ENCODE assay signal across 9 mouse cellular contexts in genomic region chr7:144846158-144846557, GRCm38 (mm10). TPM values are rescaled to one million over a fixed set of nuclear protein-coding genes. Genes with fewer than 3 reads are reported as not detected.
DNase-seq lines count a peak whose midpoint lies in the region; ATAC-seq and TF ChIP-seq lines count a peak whose summit lies in the region.
"Had no signal": no experiment of that assay in that cellular context is flagged by ENCODE, and none has a peak within 500 bp of the region (broad histone marks: within the 10 kb centered on the region; RNA-seq: fewer than 3 reads in every experiment).

No protein-coding gene starts in this region.

- no peak overlapping the region for H3K4me3 ChIP-seq in thymus, adult 2 months (ENCODE audit: control insufficient read depth, insufficient read depth, low read length)

- peak; percentile 82 for TF ChIP-seq CTCF in thymus, adult 2 months (IDR thresholded peaks at IDR 0.05; ENCODE audit: borderline replicate concordance, control insufficient read depth, extremely low read depth, insufficient read depth, low read length, poor library complexity)

- DNase-seq in heart, adult 18-20 months: peak; percentile 9 to 45
- no peak for DNase-seq in heart, postnatal 25 days (ENCODE audit: low spot score)
- peak; percentile 52 for DNase-seq in thymus, adult 2 months
- DNase-seq in thymus, adult 18-20 months: no peak
- peak; percentile 57 for DNase-seq in embryo, embryonic 10 days (ENCODE audit: low spot score)
- peak; percentile 14 to 25 for DNase-seq in lung, adult 18-20 months
- peak; percentile 71 for DNase-seq in testis, postnatal 10 days (ENCODE audit: low spot score)

- ATAC-seq in activated CD4-positive, CD25-positive, alpha-beta regulatory T cell, adult 4 months: no peak

- WGBS in thymus, adult 2 months: 25% methylated on average over 4 of the region's 4 CpGs

- H3K4me1 ChIP-seq in thymus, adult 2 months (replicated peaks; ENCODE audit: control insufficient read depth, insufficient read depth, low read length): no peaks in the 10 kb centered on the region

- H3K36me3 ChIP-seq in thymus, adult 2 months (ENCODE audit: control insufficient read depth, insufficient read depth, low read length): no peaks in the 10 kb centered on the region

- H3K27ac ChIP-seq in thymus, adult 2 months (ENCODE audit: control insufficient read depth, insufficient read depth, low read length): no peak overlapping the region

- intact Hi-C loops in heart, postnatal 25 days (cut with DNase I): loop anchor here (1.0 kb wide), 1 partner anchor 49 kb away; no protein-coding TSS in a partner anchor

- H3K27me3 ChIP-seq in thymus, adult 2 months (ENCODE audit: control insufficient read depth, insufficient read depth, low read length): no peaks in the 10 kb centered on the region

- TF ChIP-seq POLR2A in thymus, adult 2 months (IDR thresholded peaks at IDR 0.05; ENCODE audit: control insufficient read depth, extremely low read depth, insufficient read depth, low read length, poor library complexity): no peak

RNA-seq across cellular contexts. Expression of gene Fgf4, which starts 1.0 kb away (rescaled TPM):
- not detected for total RNA-seq in heart, adult 18-20 months (2021)
- total RNA-seq in heart, postnatal 25 days (2021): not detected
- 0.15 and 0.19 TPM in 2 replicates for polyA plus RNA-seq in thymus, adult 2 months (2012; rRNA removed)
- not detected for polyA plus RNA-seq in activated CD4-positive, CD25-positive, alpha-beta regulatory T cell, adult 4 months (2017; shearing (Covaris generic))
- total RNA-seq: left cerebral cortex, adult 18-20 months had no signal

RNA-seq across cellular contexts. Expression of gene Fgf3, which starts 8.3 kb away (rescaled TPM):
- not detected for total RNA-seq in heart, adult 18-20 months (2021)
- not detected for total RNA-seq in heart, postnatal 25 days (2021)
- 1.9 and 2.0 TPM in 2 replicates for polyA plus RNA-seq in thymus, adult 2 months (2012; rRNA removed)
- polyA plus RNA-seq in activated CD4-positive, CD25-positive, alpha-beta regulatory T cell, adult 4 months (2017; shearing (Covaris generic)): not detected

RNA-seq across cellular contexts. Expression of gene Fgf15, which starts 50.2 kb away (rescaled TPM):
- total RNA-seq in heart, adult 18-20 months (2021): not detected
- not detected for total RNA-seq in heart, postnatal 25 days (2021)
- polyA plus RNA-seq in thymus, adult 2 months (2012; rRNA removed): 0.40 and 0.42 TPM in 2 replicates
- polyA plus RNA-seq in activated CD4-positive, CD25-positive, alpha-beta regulatory T cell, adult 4 months (2017; shearing (Covaris generic)): not detected
- total RNA-seq: left cerebral cortex, adult 18-20 months had no signal

Comparison
In these comparisons a context has a peak if more than half of its experiments do, and no peak if none do; other contexts are left out.
1. DNase-seq: peak in heart, adult 18-20 months (2 of 2), thymus, adult 2 months (single experiment), embryo, embryonic 10 days (single experiment), lung, adult 18-20 months (2 of 2) and testis, postnatal 10 days (single experiment); none in heart, postnatal 25 days (single experiment) and thymus, adult 18-20 months (0 of 2).